Mouse (Mus musculus) midbrain, embryonic 16.5 days (tissue): Measurements from ENCODE around the gene Polr3c. TPM values are rescaled to one million over a fixed set of nuclear protein-coding genes. Genes with fewer than 3 reads are reported as not detected.

Experiments
- ATAC-seq: fragments of 200-750 bp; cut with Nextera tagmentation; 2 replicates; pipeline ENCODE4 v1.8.0; 2017; ENCODE audit warnings: moderate TSS enrichment
- H3K27ac ChIP-seq: fragments of 300-500 bp; sonication (generic); 2 replicates; pipeline ENCODE4 v1.5.1; 2014; ENCODE audit warnings: mild to moderate bottlenecking, low read length, mixed read lengths
- H3K27me3 ChIP-seq: fragments of 300-500 bp; sonication (generic); 2 replicates; pipeline ENCODE4 v1.6.1; 2014; ENCODE audit warnings: low read depth, low read length, mixed read lengths; ENCODE audit not compliant: control insufficient read depth, insufficient read depth
- H3K36me3 ChIP-seq: fragments of 300-500 bp; sonication (generic); 2 replicates; pipeline ENCODE4 v1.6.1; 2014; ENCODE audit warnings: mild to moderate bottlenecking, low read length, moderate library complexity, mixed read lengths; ENCODE audit not compliant: control insufficient read depth, insufficient read depth
- H3K4me1 ChIP-seq: fragments of 300-500 bp; sonication (generic); 2 replicates; pipeline ENCODE4 v1.6.1; 2014; ENCODE audit warnings: mild to moderate bottlenecking, low read length, mixed read lengths; ENCODE audit not compliant: control insufficient read depth, insufficient read depth
- H3K4me2 ChIP-seq: fragments of 300-500 bp; sonication (generic); 2 replicates; pipeline ENCODE4 v1.6.1; 2014; ENCODE audit warnings: mild to moderate bottlenecking, low read length, mixed read lengths
- H3K4me3 ChIP-seq: fragments of 300-500 bp; sonication (generic); 2 replicates; pipeline ENCODE4 v1.5.1; 2014; ENCODE audit warnings: low read depth, mild to moderate bottlenecking, low read length, moderate library complexity, mixed read lengths
- H3K9ac ChIP-seq: fragments of 300-500 bp; sonication (generic); 2 replicates; pipeline ENCODE4 v1.6.1; 2014; ENCODE audit warnings: low read depth, low read length, mixed read lengths
- H3K9me3 ChIP-seq: fragments of 300-500 bp; sonication (generic); replicated peaks from 2 replicates; pipeline ENCODE4 v1.6.1; 2014; ENCODE audit warnings: mild to moderate bottlenecking, low read length, mixed read lengths; ENCODE audit not compliant: control insufficient read depth, poor library complexity, severe bottlenecking
- WGBS: fragments of 180-500 bp; shearing (Covaris S2); extraction: QIAGEN DNeasy Blood & Tissue Kit; methylation state at CpG from one replicate; pipeline ENCODE4 v1.1.7; 2014; 5-methylcytosine and 5-hydroxymethylcytosine counted together
- polyA plus RNA-seq: library from polyadenylated mRNA; unstranded; fragments of >200 nt; fragmentation: Nextera tagmentation; extraction: Ambion mirVana; gene quantifications from 2 replicates; pipeline ENCODE4 v1.2.1, GENCODE M21; 2015

The Polr3c gene
- polyA plus RNA-seq, 1 experiment from 2014 or later, result 33.3 TPM

DNA sequence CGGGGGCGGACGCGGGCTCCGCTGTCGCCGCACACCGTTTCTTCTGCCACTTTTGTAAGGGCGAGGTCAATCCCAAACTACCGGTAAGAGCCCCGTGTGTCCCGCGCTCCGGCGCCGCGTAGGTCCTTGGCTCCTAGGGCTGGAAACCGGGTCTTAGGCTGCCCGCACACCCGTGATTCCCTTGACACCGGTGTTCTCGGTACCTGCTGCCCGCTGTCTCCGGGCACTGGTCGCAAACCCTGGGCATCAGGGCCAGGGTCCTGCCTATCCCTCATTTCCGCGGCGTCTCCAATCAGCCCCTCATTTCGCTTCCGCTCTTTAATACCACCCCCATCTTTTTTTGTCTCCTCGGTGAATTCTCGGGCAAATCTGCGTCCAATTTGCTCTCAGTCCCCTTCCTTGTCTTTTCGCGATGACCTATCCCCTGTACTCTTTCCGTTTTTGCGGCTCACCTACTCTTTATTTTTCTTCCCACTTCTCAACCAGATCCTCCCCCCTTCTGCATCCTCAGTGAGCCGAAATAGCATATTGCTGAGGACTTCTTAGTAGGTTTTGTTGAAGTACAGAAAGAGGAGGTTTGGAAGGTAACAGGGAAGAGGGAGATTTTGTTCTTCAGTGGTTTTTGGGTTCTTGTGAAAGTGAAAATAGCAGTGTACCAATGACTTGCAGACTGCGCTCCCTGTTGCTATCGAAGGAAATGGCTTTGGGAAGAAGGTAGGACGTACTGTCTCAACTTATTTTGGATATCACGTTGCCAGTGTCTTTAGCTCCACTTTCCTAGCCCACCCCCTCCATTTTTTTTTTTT is 603 bp upstream of the Polr3c start:
- peak overlapping the region; percentile 81 for H3K9ac ChIP-seq
- H3K36me3 ChIP-seq, result peaks cover 6% of the 10 kb centered on the region; the same call in 1 of the 2 replicates
- ATAC-seq, result peak; percentile 68
- H3K9me3 ChIP-seq, result no peaks in the 10 kb centered on the region
- peak overlapping the region; percentile 71 for H3K4me3 ChIP-seq
- H3K4me1 ChIP-seq, result peaks cover 30% of the 10 kb centered on the region
- WGBS, result under 1% methylated on average over 40 of the region's 42 CpGs
- H3K27me3 ChIP-seq, result no peaks in the 10 kb centered on the region
- H3K4me2 ChIP-seq, result peak overlapping the region; percentile 82
- H3K27ac ChIP-seq, result peak overlapping the region; percentile 83

DNA sequence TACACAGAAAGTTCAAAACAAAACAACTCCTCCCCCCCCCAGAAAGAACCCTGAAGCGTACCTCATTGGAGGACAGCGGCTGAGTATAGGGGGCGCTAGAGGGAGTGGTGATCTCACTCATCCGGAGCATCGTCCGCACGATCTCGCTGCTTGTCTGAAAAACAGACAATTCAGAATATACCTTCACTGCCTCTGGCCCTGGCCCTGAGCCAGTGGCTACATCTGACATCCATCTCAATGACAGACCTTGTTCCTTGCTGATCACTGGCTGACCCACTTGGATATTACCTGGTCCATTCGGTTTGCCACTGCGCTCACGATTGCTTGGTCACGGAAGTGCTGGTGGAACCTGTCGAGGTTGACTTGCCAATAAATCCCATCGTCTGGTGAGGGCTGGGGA is 8.3 kb downstream of the Polr3c start:
- Histone ChIP-seq H3K4me2 (no peak overlapping the region), H3K27ac (no peak overlapping the region), H3K36me3 (peaks cover 29% of the 10 kb centered on the region), H3K4me1 (no peaks in the 10 kb centered on the region), H3K9ac (no peak overlapping the region), H3K27me3 (no peaks in the 10 kb centered on the region), H3K4me3 (no peak overlapping the region), H3K9me3 (no peaks in the 10 kb centered on the region)
- WGBS, result 39% methylated on average over 14 of the region's 14 CpGs
- ATAC-seq, result no peak

DNA sequence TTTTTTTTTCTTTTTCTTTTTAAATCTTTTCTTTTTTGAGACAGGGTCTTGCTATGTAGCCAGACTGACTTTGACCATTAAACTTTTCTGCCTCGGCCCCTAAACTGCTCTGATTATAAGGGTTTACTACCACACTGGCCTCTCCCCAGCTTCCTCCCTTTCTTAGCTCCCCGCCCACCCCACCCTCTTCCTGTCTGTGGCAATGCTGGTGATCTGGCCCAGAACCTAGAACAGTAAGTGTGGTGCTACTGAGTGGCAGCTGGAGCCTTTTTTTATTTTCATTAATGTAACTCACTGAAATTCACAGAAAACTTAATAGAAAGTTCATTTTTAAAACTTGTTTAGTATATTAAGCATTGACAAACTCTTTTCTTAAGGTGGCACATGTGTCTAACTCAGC is 11.6 kb downstream of the Polr3c start:
- Histone ChIP-seq H3K4me3 (no peak overlapping the region), H3K27ac (no peak overlapping the region), H3K9ac (no peak overlapping the region), H3K9me3 (no peaks in the 10 kb centered on the region), H3K4me1 (no peaks in the 10 kb centered on the region), H3K27me3 (no peaks in the 10 kb centered on the region), H3K4me2 (no peak overlapping the region), H3K36me3 (peaks cover 33% of the 10 kb centered on the region)
- no peak for ATAC-seq
- WGBS, result 81% methylated on average over 2 of the region's 2 CpGs

DNA sequence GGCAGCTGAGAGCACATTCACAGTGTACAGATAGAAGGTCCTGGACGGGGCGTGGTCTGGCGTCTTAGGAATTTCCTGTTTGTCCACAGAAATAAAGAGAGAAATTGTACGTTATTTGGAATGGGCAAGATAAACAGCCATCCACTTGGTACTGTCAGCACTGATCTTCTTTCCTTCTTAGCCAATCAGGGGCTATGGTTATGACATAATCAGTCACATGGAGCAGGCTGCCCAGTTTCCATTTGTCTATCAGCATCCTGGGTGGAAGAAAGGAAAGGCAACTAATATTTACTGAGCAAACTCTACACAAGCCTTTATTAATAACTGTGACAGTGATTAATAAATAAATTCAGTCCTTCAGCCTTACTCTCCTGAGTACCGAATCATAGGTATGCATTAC is 13.1 kb downstream of the Polr3c start:
- H3K27me3 ChIP-seq, result no peaks in the 10 kb centered on the region
- peaks cover 33% of the 10 kb centered on the region for H3K36me3 ChIP-seq
- WGBS, result 95% methylated on average over 5 of the region's 5 CpGs
- no peak overlapping the region for H3K4me2 ChIP-seq
- no peak for ATAC-seq
- H3K9ac ChIP-seq, result no peak overlapping the region
- no peaks in the 10 kb centered on the region for H3K9me3 ChIP-seq
- no peak overlapping the region for H3K4me3 ChIP-seq
- no peaks in the 10 kb centered on the region for H3K4me1 ChIP-seq
- H3K27ac ChIP-seq, result no peak overlapping the region

DNA sequence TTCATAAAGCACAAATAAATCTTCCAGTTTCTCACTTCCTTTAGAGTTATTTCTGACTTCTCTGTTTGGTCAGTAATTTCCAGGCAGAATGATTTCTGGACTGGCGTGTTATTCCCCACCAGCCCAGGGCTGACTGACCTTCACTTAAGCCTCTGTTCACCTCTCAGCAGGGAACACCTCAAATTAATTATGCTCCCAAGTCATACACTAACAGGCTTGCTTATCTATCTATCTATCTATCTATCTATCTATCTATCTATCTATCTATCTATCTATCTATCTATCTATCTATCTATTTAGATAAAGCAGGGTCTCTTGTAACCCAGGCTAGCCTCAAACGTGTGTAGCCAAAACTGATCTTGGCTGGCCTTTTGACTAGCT is 18.8 kb downstream of the Polr3c start:
- H3K36me3 ChIP-seq, result peaks cover 23% of the 10 kb centered on the region
- ATAC-seq, result peak; percentile 27; the same call in 1 of the 2 replicates
- WGBS, result 47% methylated on average over 2 of the region's 2 CpGs
- H3K9ac ChIP-seq, result peak overlapping the region; percentile 71
- no peaks in the 10 kb centered on the region for H3K9me3 ChIP-seq
- H3K27ac ChIP-seq, result no peak overlapping the region
- peaks cover 2% of the 10 kb centered on the region; the same call in 1 of the 2 replicates for H3K4me1 ChIP-seq
- no peaks in the 10 kb centered on the region for H3K27me3 ChIP-seq
- peak overlapping the region; percentile 74 for H3K4me2 ChIP-seq
- peak overlapping the region; percentile 45 for H3K4me3 ChIP-seq

DNA sequence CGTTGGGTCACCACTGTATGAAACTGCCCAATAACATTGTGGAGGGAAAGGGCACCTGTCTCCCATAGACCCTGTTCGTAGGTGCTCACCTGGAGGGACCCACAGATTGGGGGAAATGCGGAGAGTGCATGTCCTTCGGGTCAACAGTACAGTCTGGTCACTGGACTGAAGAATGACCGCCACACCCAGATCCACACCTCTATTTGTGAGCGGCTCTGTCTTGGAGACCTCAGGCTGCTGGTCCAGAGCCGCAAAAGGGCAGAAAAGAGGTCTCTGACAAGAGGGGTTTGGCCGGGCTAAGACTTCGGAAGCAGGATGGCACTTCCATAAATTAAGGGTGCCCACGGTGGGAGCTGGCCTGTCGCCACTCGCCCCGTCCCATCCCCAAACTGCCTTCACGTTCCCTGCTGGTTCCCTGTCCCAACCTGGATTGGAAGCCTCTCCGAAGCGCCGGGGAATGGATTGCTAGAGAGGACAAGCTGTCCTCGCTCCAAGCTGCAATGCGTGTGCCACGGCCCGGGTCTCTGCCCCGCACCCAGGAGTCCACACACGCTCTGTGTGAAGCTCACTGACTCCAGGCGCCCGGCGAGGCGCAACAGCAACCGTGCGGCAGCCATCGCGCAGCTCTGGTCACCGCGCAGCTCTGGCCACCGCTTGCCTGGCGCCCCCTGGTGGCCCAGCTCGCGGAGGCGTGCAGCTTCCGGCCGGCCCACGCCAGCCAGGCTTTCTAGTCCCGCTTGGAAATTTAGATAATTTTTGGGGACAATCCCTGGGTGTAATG is 19.3 kb downstream of the Polr3c start, which contains the start of gene Nudt17:
Nudt17 (minus strand) TSS at position 660 of the 781 bp plus-strand sequence.
- no peaks in the 10 kb centered on the region for H3K27me3 ChIP-seq
- H3K4me2 ChIP-seq, result peak within 1 kb of the TSS; percentile 74
- 4% methylated on average over 42 of the region's 42 CpGs for WGBS
- H3K36me3 ChIP-seq, result peaks cover 17% of the 10 kb centered on the region
- H3K27ac ChIP-seq, result no peak within 1 kb of the TSS
- H3K9ac ChIP-seq, result peak within 1 kb of the TSS; percentile 71
- no peaks in the 10 kb centered on the region for H3K9me3 ChIP-seq
- ATAC-seq, result peak; percentile 93
- H3K4me3 ChIP-seq, result peak within 1 kb of the TSS; percentile 45
- peaks cover 2% of the 10 kb centered on the region; the same call in 1 of the 2 replicates for H3K4me1 ChIP-seq

DNA sequence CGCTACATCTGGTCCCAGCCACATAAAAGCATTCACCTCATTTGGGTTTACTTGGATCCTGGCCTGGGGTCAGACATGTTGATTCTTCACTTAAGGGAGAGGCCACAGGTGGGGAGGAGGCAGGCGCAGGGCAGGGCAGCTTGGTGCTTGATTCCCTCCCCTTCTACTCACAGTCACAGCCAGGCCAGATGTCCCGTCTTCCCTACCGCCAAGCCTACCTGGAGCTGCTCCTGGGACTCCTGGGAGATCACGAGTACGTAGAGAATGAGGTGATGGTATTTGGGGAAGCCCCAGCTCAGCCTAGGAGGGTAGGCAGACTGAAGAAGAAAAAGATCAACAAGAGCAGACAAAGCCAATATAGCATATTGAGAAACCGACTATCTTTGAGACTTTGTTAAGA is 20.4 kb downstream of the Polr3c start:
- Histone ChIP-seq H3K9ac (no peak overlapping the region), H3K9me3 (no peaks in the 10 kb centered on the region), H3K4me2 (no peak overlapping the region), H3K4me3 (no peak overlapping the region), H3K4me1 (peaks cover 2% of the 10 kb centered on the region; the same call in 1 of the 2 replicates), H3K27me3 (no peaks in the 10 kb centered on the region), H3K36me3 (peaks cover 13% of the 10 kb centered on the region), H3K27ac (no peak overlapping the region)
- 78% methylated on average over 7 of the region's 7 CpGs for WGBS
- no peak for ATAC-seq

DNA sequence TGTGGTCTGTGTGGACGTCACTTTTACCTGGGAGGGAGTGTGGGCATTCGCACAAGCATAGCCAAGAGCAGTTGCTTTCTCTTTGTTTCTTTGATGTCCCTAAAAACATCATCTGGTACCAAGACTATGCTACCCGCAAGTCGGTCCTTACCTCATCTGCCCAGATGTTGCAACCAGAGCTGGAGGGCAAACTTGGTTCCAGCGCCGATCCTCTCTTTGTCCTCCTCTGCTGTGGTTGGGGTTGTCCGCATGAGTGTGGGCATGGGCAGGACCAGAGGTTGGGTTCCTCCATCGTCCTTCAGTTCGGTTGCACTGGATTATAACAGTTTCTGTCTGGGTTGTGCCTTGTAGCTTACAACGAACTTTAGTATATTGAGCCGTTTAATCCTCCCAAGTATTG is 21.2 kb downstream of the Polr3c start:
- Histone ChIP-seq H3K27me3 (no peaks in the 10 kb centered on the region), H3K27ac (no peak overlapping the region), H3K4me3 (no peak overlapping the region), H3K9ac (no peak overlapping the region), H3K4me1 (peaks cover 2% of the 10 kb centered on the region; the same call in 1 of the 2 replicates), H3K36me3 (peaks cover 11% of the 10 kb centered on the region), H3K4me2 (no peak overlapping the region), H3K9me3 (no peaks in the 10 kb centered on the region)
- WGBS, result 95% methylated on average over 11 of the region's 11 CpGs
- no peak for ATAC-seq

DNA sequence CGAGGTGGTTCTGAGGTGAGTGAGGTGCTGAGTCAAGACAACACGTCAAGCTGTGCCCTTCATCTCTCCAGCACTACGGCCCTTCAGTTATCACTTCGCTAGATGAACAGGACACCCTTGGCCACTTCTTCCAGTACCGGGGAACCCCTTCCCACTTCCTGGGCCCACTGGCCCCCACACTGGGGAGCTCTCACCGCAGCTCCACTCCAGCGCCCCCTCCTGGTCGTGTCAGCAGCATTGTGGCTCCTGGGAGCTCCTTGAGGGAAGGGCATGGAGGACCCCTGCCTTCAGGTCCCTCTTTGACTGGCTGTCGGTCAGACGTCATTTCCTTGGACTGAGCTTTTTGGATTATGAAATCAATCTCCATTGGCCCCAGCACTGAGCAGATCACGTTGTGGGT is 22.6 kb downstream of the Polr3c start:
- WGBS, result 67% methylated on average over 11 of the region's 11 CpGs
- Histone ChIP-seq H3K27me3 (no peaks in the 10 kb centered on the region), H3K4me1 (peaks cover 2% of the 10 kb centered on the region; the same call in 1 of the 2 replicates), H3K4me2 (no peak overlapping the region), H3K9ac (no peak overlapping the region), H3K4me3 (no peak overlapping the region), H3K36me3 (peaks cover 6% of the 10 kb centered on the region), H3K27ac (no peak overlapping the region), H3K9me3 (no peaks in the 10 kb centered on the region)
- no peak for ATAC-seq
